Mouse (Mus musculus) lung, adult 2 months (tissue): Measurements from ENCODE around the gene Sh3bp5. TPM values are rescaled to one million over a fixed set of nuclear protein-coding genes. Genes with fewer than 3 reads are reported as not detected.

Source experiments
- DNase-seq: peaks from one replicate; pipeline ENCODE4 v3.0.0; 2022
- H3K4me1 ChIP-seq: fragments of 200-500 bp; 2 replicates; pipeline ENCODE4 v1.6.1; 2011; ENCODE audit warnings: low read length; ENCODE audit not compliant: control insufficient read depth, insufficient read depth
- H3K4me3 ChIP-seq: fragments of 200-500 bp; replicated peaks from 2 replicates; pipeline ENCODE3; 2011; ENCODE audit warnings: low read depth, mild to moderate bottlenecking, control low read depth, low read length; ENCODE audit errors: extremely low read depth
- CTCF ChIP-seq: fragments of 200-500 bp; IDR thresholded peaks from 2 replicates; pipeline ENCODE4 v1.5.1; 2011; ENCODE audit warnings: mild to moderate bottlenecking, low read length, control low read depth; ENCODE audit not compliant: insufficient read depth
- POLR2A ChIP-seq: fragments of 200-500 bp; IDR thresholded peaks from 2 replicates; pipeline ENCODE4 v1.6.1; 2011; ENCODE audit warnings: low read depth, mild to moderate bottlenecking, control low read depth, low read length, borderline replicate concordance; ENCODE audit errors: extremely low read depth
- WGBS: fragments of 180-500 bp; shearing (Covaris S2); methylation state at CpG from one replicate; pipeline ENCODE4 v1.1.7; 2018; 5-methylcytosine and 5-hydroxymethylcytosine counted together
- polyA plus RNA-seq: library from polyadenylated mRNA; depleted of rRNA; stranded (reverse); fragments of >200 nt; gene quantifications from 2 replicates; pipeline ENCODE4 v1.2.3, GENCODE M21; 2012

The Sh3bp5 gene
- polyA plus RNA-seq, 1 experiment = 50.1 TPM

DNA sequence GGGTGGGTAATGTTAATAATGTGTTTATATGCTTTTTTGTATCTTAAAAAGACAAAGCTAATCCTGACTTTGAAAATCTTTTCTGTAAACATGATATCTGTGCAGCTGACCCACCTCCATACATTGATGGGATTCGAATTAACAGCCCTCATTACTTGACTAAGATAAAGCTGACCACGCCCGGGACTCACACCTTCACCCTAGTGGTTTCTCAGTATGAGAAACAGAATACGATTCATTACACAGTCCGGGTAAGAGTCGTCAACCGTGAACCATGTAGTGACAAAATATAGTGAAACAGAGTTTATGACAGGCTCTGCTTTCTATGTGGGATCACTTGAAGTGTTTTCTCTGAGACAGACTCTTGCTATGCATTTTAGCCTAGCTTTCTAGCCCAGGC is 67.9 kb downstream of the Sh3bp5 start:
- Histone ChIP-seq H3K4me1 (no peaks in the 10 kb centered on the region), H3K4me3 (no peak overlapping the region)
- WGBS = 85% methylated on average over 7 of the region's 7 CpGs
- TF ChIP-seq CTCF (no peak), POLR2A (no peak)
- no peak for DNase-seq

DNA sequence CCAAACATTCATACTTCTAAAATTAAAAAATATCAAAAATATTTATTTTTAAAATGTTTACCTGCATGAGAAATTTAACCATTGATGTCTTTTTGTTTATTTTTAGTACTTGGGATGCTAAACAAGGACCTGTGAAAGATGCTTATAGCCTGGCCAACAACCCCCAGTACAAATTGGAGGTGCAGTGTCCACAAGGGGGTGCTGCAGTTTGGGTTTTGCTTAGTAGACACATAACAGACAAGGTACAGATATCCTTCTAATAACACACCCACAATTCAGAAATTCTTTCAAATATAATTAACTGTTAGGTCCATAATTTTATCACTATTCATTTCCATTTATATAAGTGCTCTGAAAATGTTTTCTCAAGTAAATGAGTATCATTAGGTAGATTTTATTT is 70.5 kb downstream of the Sh3bp5 start:
- peak; percentile 59 for DNase-seq
- Histone ChIP-seq H3K4me1 (no peaks in the 10 kb centered on the region), H3K4me3 (no peak overlapping the region)
- TF ChIP-seq CTCF (peak; percentile 52), POLR2A (no peak)

DNA sequence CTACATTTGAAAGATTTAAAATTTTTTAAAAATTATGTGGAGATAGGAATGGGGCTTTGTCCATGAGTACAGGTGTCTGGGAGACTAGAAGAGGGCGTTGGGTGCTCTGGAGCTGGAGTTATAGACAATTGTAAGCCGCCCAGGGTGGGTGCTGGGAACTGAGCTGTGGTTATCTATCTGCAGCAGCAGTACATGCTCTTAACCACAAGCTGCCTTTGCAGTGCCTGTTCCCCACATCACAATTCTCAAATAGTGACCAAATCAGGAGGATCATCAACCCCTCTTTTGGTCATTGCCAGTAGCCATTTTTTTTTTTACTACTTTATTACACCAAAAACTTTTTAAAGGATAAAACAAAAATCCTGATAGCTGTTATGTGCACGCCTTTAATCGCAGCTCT is 71.3 kb downstream of the Sh3bp5 start:
- no peaks in the 10 kb centered on the region for H3K4me1 ChIP-seq
- TF ChIP-seq CTCF (no peak), POLR2A (no peak)
- DNase-seq = no peak
- WGBS = 94% methylated on average over 4 of the region's 4 CpGs
- H3K4me3 ChIP-seq = no peak overlapping the region

DNA sequence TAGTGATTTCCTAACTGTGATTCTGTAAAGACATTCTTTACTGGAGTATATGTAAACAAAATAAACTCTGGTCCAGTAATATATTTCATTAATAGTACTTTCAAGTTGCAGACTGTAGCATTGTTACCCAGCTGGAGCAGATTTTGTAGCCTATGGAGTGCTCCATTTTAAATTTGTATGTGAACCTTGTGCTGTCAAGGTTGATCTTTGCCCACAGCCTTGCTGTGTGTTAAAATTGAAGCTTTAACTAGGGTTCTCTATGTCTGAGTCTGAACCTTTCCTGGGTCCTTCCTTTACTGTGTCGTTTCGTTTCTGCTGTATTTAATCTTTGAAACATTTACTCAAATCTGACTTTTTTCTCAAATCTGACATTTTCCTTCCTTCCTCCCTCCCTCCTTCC is 73.6 kb downstream of the Sh3bp5 start:
- 86% methylated on average over 2 of the region's 2 CpGs for whole genome bisulfite sequencing
- Histone ChIP-seq H3K4me3 (no peak overlapping the region), H3K4me1 (no peaks in the 10 kb centered on the region)
- TF ChIP-seq POLR2A = no peak
- no peak for TF ChIP-seq CTCF
- DNase-seq = no peak

DNA sequence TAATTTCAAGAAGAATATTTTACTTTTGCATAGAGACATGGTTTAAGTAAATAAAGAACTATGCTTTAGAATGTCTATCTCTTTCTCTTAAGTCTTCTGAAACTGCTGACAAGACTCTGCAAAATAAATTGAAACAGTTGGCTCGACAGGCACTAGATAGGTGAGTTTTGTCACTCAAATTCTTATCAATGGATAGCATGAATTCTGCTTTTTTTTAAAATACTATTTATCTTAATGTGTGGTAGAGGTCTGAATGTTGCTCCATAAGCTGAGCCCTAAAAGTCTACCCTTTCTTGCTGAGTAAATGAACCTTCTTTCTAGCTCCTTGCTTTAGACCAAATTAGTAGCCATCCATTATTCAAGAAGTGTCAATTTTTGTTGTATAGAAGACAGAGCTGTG is 90.5 kb downstream of the Sh3bp5 start:
- H3K4me1 ChIP-seq = no peaks in the 10 kb centered on the region
- WGBS = 80% methylated on average over 1 of the region's 1 CpGs
- H3K4me3 ChIP-seq = no peak overlapping the region
- TF ChIP-seq CTCF (no peak), POLR2A (no peak)
- no peak for DNase-seq

DNA sequence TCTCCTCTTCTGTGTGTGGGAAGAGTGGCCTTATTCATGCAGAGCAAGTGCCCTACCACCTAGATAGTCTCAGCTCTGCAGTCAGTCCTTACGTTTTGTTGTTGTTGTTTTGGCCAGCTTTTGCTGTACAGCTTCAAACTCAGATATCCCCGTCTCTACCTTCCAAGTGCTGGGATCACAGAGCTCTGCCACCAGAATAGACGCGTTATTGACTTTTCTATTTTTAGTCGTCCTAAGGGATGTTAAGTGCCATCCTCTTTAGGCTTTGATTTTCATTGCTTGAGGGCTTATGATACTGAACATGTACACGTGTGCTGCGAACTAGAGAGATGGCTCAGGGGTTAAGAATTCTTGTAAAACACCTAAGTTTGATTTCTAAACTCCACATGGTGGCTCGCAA is 92.6 kb downstream of the Sh3bp5 start:
- 62% methylated on average over 8 of the region's 8 CpGs for WGBS
- Histone ChIP-seq H3K4me1 (no peaks in the 10 kb centered on the region), H3K4me3 (no peak overlapping the region)
- no peak for TF ChIP-seq CTCF
- no peak for TF ChIP-seq POLR2A
- no peak for DNase-seq

DNA sequence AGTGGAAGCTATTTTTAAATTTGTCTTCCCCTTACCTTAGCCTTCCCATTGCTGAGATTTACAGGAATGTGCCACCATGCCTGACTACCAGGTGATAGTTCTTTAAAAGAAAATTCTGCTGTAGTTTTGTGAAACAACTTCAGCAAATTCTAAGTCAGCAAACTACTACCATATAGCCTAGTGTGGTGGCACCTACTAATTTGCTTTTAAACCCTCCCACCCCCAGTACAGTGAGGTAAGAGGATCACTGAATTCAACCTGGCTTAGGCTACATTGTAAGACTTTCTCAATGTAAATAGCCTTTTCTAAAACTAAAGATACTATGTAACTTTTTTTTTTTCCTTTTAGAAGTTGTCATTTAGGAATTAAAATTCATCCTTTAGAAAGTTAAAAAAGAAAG is 97.9 kb downstream of the Sh3bp5 start:
- no peak for TF ChIP-seq CTCF
- no peak for TF ChIP-seq POLR2A
- H3K4me3 ChIP-seq = no peak overlapping the region
- DNase-seq = no peak
- peaks cover 2% of the 10 kb centered on the region; the same call in 1 of the 2 replicates for H3K4me1 ChIP-seq

DNA sequence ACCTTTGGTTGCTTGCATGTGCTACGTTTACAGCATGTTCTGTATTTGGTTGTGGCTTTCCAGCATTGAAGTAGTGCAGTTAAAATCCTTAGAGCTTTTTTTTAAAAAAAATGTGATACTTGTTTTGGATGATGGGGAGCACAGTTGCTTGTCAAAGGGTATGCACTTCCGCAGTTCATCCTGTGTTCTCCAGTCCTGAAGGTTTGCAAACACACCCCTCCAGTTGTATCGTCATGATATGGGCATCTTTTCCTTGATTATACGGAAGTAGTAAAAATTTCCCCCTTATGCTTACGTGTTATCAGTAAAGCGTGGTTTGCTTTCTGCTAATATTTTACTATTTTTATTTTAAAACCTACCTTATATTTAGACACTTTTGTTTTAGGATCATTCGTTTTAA is 98.5 kb downstream of the Sh3bp5 start:
- DNase-seq = no peak
- WGBS = 11% methylated on average over 7 of the region's 7 CpGs

DNA sequence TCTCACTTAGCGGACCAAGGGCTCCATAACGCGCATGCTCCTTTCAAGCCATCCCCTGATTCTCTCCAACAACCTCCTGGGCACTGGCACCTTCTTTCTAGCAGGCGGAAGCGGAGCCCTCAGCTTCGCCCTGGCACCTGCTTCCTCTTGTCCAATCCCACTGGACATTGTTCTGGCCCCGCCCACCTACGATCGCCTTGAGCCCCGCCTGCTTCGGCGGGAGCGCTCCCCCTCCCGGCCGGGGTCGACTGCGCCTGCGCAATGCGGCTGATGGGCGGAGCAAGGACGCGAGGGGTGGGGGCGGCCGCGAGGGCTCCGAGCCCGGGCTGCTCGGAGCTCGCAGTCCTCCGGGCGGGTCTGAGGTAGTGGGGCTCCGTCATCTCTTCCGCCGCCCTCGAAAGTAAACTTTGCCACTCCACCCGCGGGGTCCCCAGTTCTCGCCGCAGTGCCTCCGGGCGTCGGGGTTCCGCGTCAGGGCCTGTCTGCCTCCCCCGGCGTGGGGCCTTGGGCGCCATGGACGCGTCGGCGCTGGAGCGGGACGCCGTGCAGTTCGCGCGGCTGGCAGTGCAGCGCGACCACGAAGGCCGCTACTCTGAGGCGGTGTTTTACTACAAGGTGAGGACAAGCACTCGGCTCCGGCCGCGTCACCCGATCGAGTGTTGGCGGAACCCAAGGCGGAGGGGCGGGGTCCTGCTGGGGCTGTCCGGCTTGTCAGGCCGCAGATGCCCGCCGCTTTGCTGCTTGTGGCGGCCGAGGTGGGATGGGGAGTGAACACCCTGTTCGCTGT is 99.3 kb downstream of the Sh3bp5 start, which contains the start of gene Capn7:
Capn7 (plus strand) TSS at position 270 of the 787 bp plus-strand sequence.
- peak; percentile 99 for DNase-seq
- TF ChIP-seq CTCF (no peak), POLR2A (peak; percentile 85)
- Histone ChIP-seq H3K4me3 (peak within 1 kb of the TSS; percentile 94), H3K4me1 (peaks cover 2% of the 10 kb centered on the region; the same call in 1 of the 2 replicates)
- under 1% methylated on average over 78 of the region's 78 CpGs for WGBS

More for the DNA sequence above, 98.5 kb downstream of the Sh3bp5 start:
- H3K4me3 ChIP-seq = peak overlapping the region; percentile 94
- no peak for TF ChIP-seq POLR2A
- no peak for TF ChIP-seq CTCF
- peaks cover 2% of the 10 kb centered on the region; the same call in 1 of the 2 replicates for H3K4me1 ChIP-seq

DNA sequence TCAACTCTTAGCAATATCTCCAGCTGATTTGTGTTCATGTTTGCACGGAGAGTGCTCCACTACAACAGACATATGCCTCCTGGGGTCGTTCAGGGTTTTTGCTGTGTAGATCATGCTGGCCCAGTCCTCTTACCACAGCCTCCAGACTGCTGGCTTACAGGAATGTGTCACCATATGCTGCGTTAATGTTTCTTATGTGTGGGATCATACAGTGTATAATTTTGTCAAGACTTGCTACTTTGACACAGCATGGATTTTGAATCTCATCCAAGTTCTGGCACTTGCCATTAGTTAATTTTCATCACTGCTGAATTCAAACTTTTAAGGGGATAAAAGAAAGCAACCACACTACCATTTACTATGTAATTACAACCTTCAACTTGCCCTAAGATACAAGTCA is 100.1 kb downstream of the Sh3bp5 start:
- 49% methylated on average over 3 of the region's 3 CpGs for WGBS
- H3K4me1 ChIP-seq = peaks cover 2% of the 10 kb centered on the region; the same call in 1 of the 2 replicates
- DNase-seq = no peak
- H3K4me3 ChIP-seq = peak overlapping the region; percentile 84
- TF ChIP-seq CTCF (no peak), POLR2A (no peak)

DNA sequence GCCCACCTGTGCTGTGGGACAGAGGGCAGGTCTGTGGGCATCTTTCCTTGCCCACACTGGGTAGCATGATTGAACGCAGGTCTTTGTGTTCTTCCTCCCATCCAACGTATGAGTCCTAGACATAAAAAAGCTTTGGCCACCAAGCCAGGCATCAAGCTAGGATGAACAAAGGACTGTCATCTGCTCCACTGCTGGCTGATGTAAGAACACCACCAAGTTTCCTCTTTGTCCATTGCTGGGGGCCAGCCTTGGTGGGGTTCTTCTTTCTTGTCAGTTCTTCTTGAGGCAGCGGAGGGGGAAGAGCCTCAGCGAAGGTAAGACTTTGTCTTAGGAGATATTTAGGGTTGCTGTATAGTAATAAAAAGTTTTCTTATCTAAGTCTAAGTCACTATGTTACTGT is 104.9 kb downstream of the Sh3bp5 start:
- no peak for DNase-seq
- no peak for TF ChIP-seq CTCF
- no peak for TF ChIP-seq POLR2A
- 76% methylated on average over 4 of the region's 4 CpGs for WGBS
- Histone ChIP-seq H3K4me1 (no peaks in the 10 kb centered on the region; the same call in 1 of the 2 replicates), H3K4me3 (no peak overlapping the region)
